Mouse (Mus musculus): Measurements from ENCODE around the gene Clec11a.

GRCm38 (mm10) chr7:44281586-44281985 is 25.1 kb downstream of the Clec11a start:
- TF ChIP-seq CTCF (IDR thresholded peaks at IDR 0.05; ENCODE audit: insufficient read depth, low read depth, low read length) (no peak), POLR2A (IDR thresholded peaks at IDR 0.05; ENCODE audit: insufficient read depth, low read depth, low read length) (no peak)

All from olfactory bulb, adult 2 months (tissue).